Mouse (Mus musculus): Measurements from ENCODE around the gene Mrpl51.

DNA sequence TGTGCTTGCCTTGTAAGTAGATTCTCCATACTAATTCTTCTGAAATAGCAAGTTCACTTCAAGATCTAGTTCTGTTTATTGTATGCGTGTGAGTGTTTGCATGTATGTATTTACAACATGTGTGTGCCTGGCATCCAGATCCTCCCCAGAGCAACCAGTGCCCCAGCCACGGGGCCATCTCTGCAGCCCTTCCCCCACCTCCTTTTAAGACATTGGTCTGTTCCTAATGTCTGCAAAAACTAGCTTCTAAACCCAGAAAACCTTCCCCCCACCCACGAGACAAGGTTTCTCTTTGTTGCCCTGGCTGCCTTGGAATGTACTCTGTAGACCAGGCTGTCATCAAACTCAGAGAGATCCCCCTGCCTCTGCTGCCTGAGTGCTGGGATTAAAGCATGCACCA is 31.0 kb downstream of the Mrpl51 start:
- TF ChIP-seq CTCF (IDR thresholded peaks at IDR 0.05; ENCODE audit: low read depth, low read length), result no peak
- TF ChIP-seq POLR2A (IDR thresholded peaks at IDR 0.05; ENCODE audit: borderline replicate concordance, low read depth, low read length), result no peak
